Mouse (Mus musculus): ENCODE measurements around the gene Hmgn5. TPM values are rescaled to one million over a fixed set of nuclear protein-coding genes. Genes with fewer than 3 reads are reported as not detected.

The Hmgn5 gene
- polyA plus RNA-seq, 1 experiment from 2014 or later, result 18.9 TPM

Other genes starting within 250 kb of the Hmgn5 start
- 2.2 and 2.5 TPM in 2 replicates for gene Brwd3, start 179.0 kb downstream of the Hmgn5 start, polyA plus RNA-seq (2015; fragmentation: Nextera tagmentation; extraction: Ambion mirVana)
- 80.1 and 87.5 TPM in 2 replicates for gene Sh3bgrl, start 82.0 kb upstream of the Hmgn5 start, polyA plus RNA-seq (2015; fragmentation: Nextera tagmentation; extraction: Ambion mirVana)
- gene Gm6377, start 183.4 kb upstream of the Hmgn5 start, polyA plus RNA-seq (2015; fragmentation: Nextera tagmentation; extraction: Ambion mirVana), result 0.06 and 0.52 TPM in 2 replicates